Mouse (Mus musculus) thymus, postnatal 14 days (tissue): Measurements from ENCODE around the gene Med10.

Experiments used
- DNase-seq: peaks from one replicate; pipeline ENCODE4 v3.0.0; 2021

Gene Med10

GRCm38 (mm10) chr13:69832578-69832977, 30.4 kb downstream of the Med10 start:
- no peak for DNase-seq

- DNase-seq, result no peak
Measured at GRCm38 (mm10) chr13:69833416-69833815, 31.2 kb downstream of the Med10 start.

GRCm38 (mm10) chr13:69845592-69845991, 43.4 kb downstream of the Med10 start:
- no peak for DNase-seq

GRCm38 (mm10) chr13:69849579-69849978, 47.4 kb downstream of the Med10 start:
- DNase-seq, result no peak

- DNase-seq, result no peak
Measured at GRCm38 (mm10) chr13:69852313-69852712, 50.1 kb downstream of the Med10 start.

- no peak for DNase-seq
Measured at GRCm38 (mm10) chr13:69853425-69854043, 51.3 kb downstream of the Med10 start.

- no peak for DNase-seq
Measured at GRCm38 (mm10) chr13:69855941-69856340, 53.7 kb downstream of the Med10 start.

GRCm38 (mm10) chr13:69862276-69862675, 60.1 kb downstream of the Med10 start:
- DNase-seq, result no peak

GRCm38 (mm10) chr13:69864911-69865310, 62.7 kb downstream of the Med10 start:
- no peak for DNase-seq
